Mouse (Mus musculus) embryonic facial prominence, embryonic 14.5 days (tissue): Measurements from ENCODE around the gene Tmx4. TPM values are rescaled to one million over a fixed set of nuclear protein-coding genes. Genes with fewer than 3 reads are reported as not detected.

Source experiments
- ATAC-seq: fragments of 200-750 bp; cut with Nextera tagmentation; 2 replicates; pipeline ENCODE4 v1.8.0; 2017; ENCODE audit warnings: low read depth, moderate number of reproducible peaks, moderate TSS enrichment
- DNase-seq: peaks from one replicate; pipeline ENCODE4 v3.0.0-alpha.2; 2015; ENCODE audit warnings: low spot score
- H3K27ac ChIP-seq: fragments of 300-500 bp; sonication (generic); replicated peaks from 2 replicates; pipeline ENCODE4 v1.5.1; 2014; ENCODE audit warnings: low read depth, mild to moderate bottlenecking, low read length, moderate library complexity
- H3K27me3 ChIP-seq: fragments of 300-500 bp; sonication (generic); replicated peaks from 2 replicates; pipeline ENCODE4 v1.6.1; 2014; ENCODE audit warnings: low read length; ENCODE audit not compliant: control insufficient read depth, insufficient read depth
- H3K36me3 ChIP-seq: fragments of 300-500 bp; sonication (generic); 2 replicates; pipeline ENCODE4 v1.6.1; 2014; ENCODE audit warnings: low read length, mixed read lengths; ENCODE audit not compliant: control insufficient read depth, insufficient read depth
- H3K4me1 ChIP-seq: fragments of 300-500 bp; sonication (generic); 2 replicates; pipeline ENCODE4 v1.6.1; 2014; ENCODE audit warnings: antibody characterized with exemption, low read length; ENCODE audit not compliant: control insufficient read depth, insufficient read depth
- H3K4me2 ChIP-seq: fragments of 300-500 bp; sonication (generic); 2 replicates; pipeline ENCODE4 v1.6.1; 2014; ENCODE audit warnings: low read depth, mild to moderate bottlenecking, low read length, moderate library complexity, mixed read lengths
- H3K4me3 ChIP-seq: fragments of 300-500 bp; sonication (generic); 2 replicates; pipeline ENCODE4 v1.5.1; 2014; ENCODE audit warnings: low read depth, mild to moderate bottlenecking, low read length
- H3K9ac ChIP-seq: fragments of 300-500 bp; sonication (generic); 2 replicates; pipeline ENCODE4 v1.6.1; 2014; ENCODE audit warnings: low read depth, mild to moderate bottlenecking, low read length, moderate library complexity, mixed read lengths
- H3K9me3 ChIP-seq: fragments of 300-500 bp; sonication (generic); 2 replicates; pipeline ENCODE4 v1.6.1; 2016; ENCODE audit warnings: low read length; ENCODE audit not compliant: control insufficient read depth
- WGBS: fragments of 180-500 bp; shearing (Covaris S2); extraction: QIAGEN DNeasy Blood & Tissue Kit; methylation state at CpG from one replicate; pipeline ENCODE4 v1.1.7; 2014; 5-methylcytosine and 5-hydroxymethylcytosine counted together
- polyA plus RNA-seq: library from polyadenylated mRNA; unstranded; fragments of >200 nt; fragmentation: Nextera tagmentation; extraction: Ambion mirVana; gene quantifications from 2 replicates; pipeline ENCODE4 v1.2.1, GENCODE M21; 2014

Gene Tmx4
- polyA plus RNA-seq, 1 experiment from 2014 or later = 22.4 TPM

GRCm38 (mm10) chr2:134656477-134656876 is 12.5 kb upstream of the Tmx4 start:
- no peak overlapping the region for H3K27ac ChIP-seq
- no peak overlapping the region for H3K4me2 ChIP-seq
- DNase-seq (no peak), ATAC-seq (no peak)
- H3K4me3 ChIP-seq = no peak overlapping the region
- 15% methylated on average over 4 of the region's 4 CpGs for WGBS
- H3K27me3 ChIP-seq = no peaks in the 10 kb centered on the region
- H3K36me3 ChIP-seq = no peaks in the 10 kb centered on the region
- H3K9ac ChIP-seq = no peak overlapping the region
- no peaks in the 10 kb centered on the region for H3K4me1 ChIP-seq
- no peaks in the 10 kb centered on the region for H3K9me3 ChIP-seq

- DNase-seq (no peak), ATAC-seq (no peak)
- H3K36me3 ChIP-seq = no peaks in the 10 kb centered on the region
- H3K27ac ChIP-seq = no peak overlapping the region
- no peak overlapping the region for H3K4me3 ChIP-seq
- no peaks in the 10 kb centered on the region for H3K4me1 ChIP-seq
- H3K9ac ChIP-seq = no peak overlapping the region
- no peak overlapping the region for H3K4me2 ChIP-seq
- H3K9me3 ChIP-seq = no peaks in the 10 kb centered on the region
- no peaks in the 10 kb centered on the region for H3K27me3 ChIP-seq
Observed at GRCm38 (mm10) chr2:134654668-134655067, 10.7 kb upstream of the Tmx4 start.

- 76% methylated on average over 5 of the region's 5 CpGs for WGBS
Observed at GRCm38 (mm10) chr2:134652759-134653158, 8.8 kb upstream of the Tmx4 start.

GRCm38 (mm10) chr2:134648999-134649398 is 5.1 kb upstream of the Tmx4 start:
- Histone ChIP-seq H3K4me1 (no peaks in the 10 kb centered on the region), H3K4me2 (no peak overlapping the region), H3K9ac (no peak overlapping the region), H3K27me3 (no peaks in the 10 kb centered on the region), H3K27ac (no peak overlapping the region), H3K4me3 (no peak overlapping the region), H3K9me3 (no peaks in the 10 kb centered on the region), H3K36me3 (no peaks in the 10 kb centered on the region)
- DNase-seq = no peak
- ATAC-seq = no peak
- 82% methylated on average over 3 of the region's 3 CpGs for WGBS

More at GRCm38 (mm10) chr2:134652759-134653158, 8.8 kb upstream of the Tmx4 start:
- DNase-seq (no peak), ATAC-seq (no peak)
- Histone ChIP-seq H3K27ac (no peak overlapping the region), H3K27me3 (no peaks in the 10 kb centered on the region), H3K36me3 (no peaks in the 10 kb centered on the region), H3K9me3 (no peaks in the 10 kb centered on the region), H3K4me1 (no peaks in the 10 kb centered on the region), H3K9ac (no peak overlapping the region), H3K4me2 (no peak overlapping the region), H3K4me3 (no peak overlapping the region)

GRCm38 (mm10) chr2:134645752-134646151 is 1.8 kb upstream of the Tmx4 start:
- Histone ChIP-seq H3K9ac (no peak overlapping the region), H3K9me3 (no peaks in the 10 kb centered on the region), H3K4me3 (no peak overlapping the region), H3K27me3 (no peaks in the 10 kb centered on the region), H3K27ac (no peak overlapping the region), H3K4me1 (peaks cover 4% of the 10 kb centered on the region; the same call in 1 of the 2 replicates), H3K4me2 (no peak overlapping the region), H3K36me3 (no peaks in the 10 kb centered on the region)
- no peak for ATAC-seq
- WGBS = 81% methylated on average over 3 of the region's 3 CpGs
- DNase-seq = no peak

- 33% methylated on average over 4 of the region's 4 CpGs for WGBS
- Histone ChIP-seq H3K4me3 (no peak overlapping the region), H3K27ac (no peak overlapping the region; the same call in 1 of the 2 replicates), H3K36me3 (no peaks in the 10 kb centered on the region), H3K4me2 (no peak overlapping the region), H3K9ac (no peak overlapping the region), H3K9me3 (no peaks in the 10 kb centered on the region), H3K4me1 (peaks cover 4% of the 10 kb centered on the region; the same call in 1 of the 2 replicates), H3K27me3 (no peaks in the 10 kb centered on the region)
- no peak for ATAC-seq
- no peak for DNase-seq
Observed at GRCm38 (mm10) chr2:134645166-134645565, 1.2 kb upstream of the Tmx4 start.

- Histone ChIP-seq H3K36me3 (no peaks in the 10 kb centered on the region), H3K9ac (no peak overlapping the region), H3K4me1 (peaks cover 4% of the 10 kb centered on the region; the same call in 1 of the 2 replicates), H3K27me3 (no peaks in the 10 kb centered on the region), H3K27ac (no peak overlapping the region; the same call in 1 of the 2 replicates), H3K9me3 (no peaks in the 10 kb centered on the region), H3K4me2 (peak overlapping the region; percentile 56), H3K4me3 (peak overlapping the region; percentile 66)
- no peak for DNase-seq
- ATAC-seq = no peak
- WGBS = 27% methylated on average over 6 of the region's 6 CpGs
Observed at GRCm38 (mm10) chr2:134644301-134644912, 462 bp upstream of the Tmx4 start.

- Histone ChIP-seq H3K27me3 (no peaks in the 10 kb centered on the region), H3K27ac (no peak overlapping the region), H3K9me3 (no peaks in the 10 kb centered on the region), H3K36me3 (no peaks in the 10 kb centered on the region), H3K4me3 (no peak overlapping the region), H3K4me2 (peak overlapping the region; percentile 56; the same call in 1 of the 2 replicates), H3K9ac (no peak overlapping the region), H3K4me1 (peaks cover 4% of the 10 kb centered on the region; the same call in 1 of the 2 replicates)
- ATAC-seq (no peak), DNase-seq (no peak)
Observed at GRCm38 (mm10) chr2:134642377-134642776, 1.6 kb downstream of the Tmx4 start.

GRCm38 (mm10) chr2:134641372-134641771 is 2.6 kb downstream of the Tmx4 start:
- Histone ChIP-seq H3K27me3 (no peaks in the 10 kb centered on the region), H3K9ac (no peak overlapping the region), H3K27ac (no peak overlapping the region), H3K36me3 (no peaks in the 10 kb centered on the region), H3K4me3 (no peak overlapping the region), H3K4me1 (peaks cover 4% of the 10 kb centered on the region; the same call in 1 of the 2 replicates), H3K9me3 (no peaks in the 10 kb centered on the region), H3K4me2 (no peak overlapping the region)
- DNase-seq (no peak), ATAC-seq (no peak)
- WGBS = 96% methylated on average over 5 of the region's 5 CpGs
